Mouse (Mus musculus) kidney, postnatal 0 days (tissue): ENCODE results near the gene Gm20518. TPM values are rescaled to one million over a fixed set of nuclear protein-coding genes. Genes with fewer than 3 reads are reported as not detected.

Experiments used
- ATAC-seq: fragments of 200-750 bp; cut with Nextera tagmentation; replicated peaks from 2 replicates; pipeline ENCODE4 v1.8.0; 2017; ENCODE audit warnings: low read depth, moderate number of reproducible peaks, moderate TSS enrichment, moderate library complexity; ENCODE audit not compliant: low FRiP score
- DNase-seq: peaks from one replicate; pipeline ENCODE4 v3.0.0-alpha.2; 2016; ENCODE audit warnings: low spot score
- H3K27ac ChIP-seq: fragments of 300-500 bp; sonication (generic); 2 replicates; pipeline ENCODE4 v1.5.1; 2014; ENCODE audit warnings: mild to moderate bottlenecking
- H3K27me3 ChIP-seq: fragments of 300-500 bp; sonication (generic); 2 replicates; pipeline ENCODE4 v1.6.1; 2014; ENCODE audit warnings: low read length, mixed read lengths; ENCODE audit not compliant: insufficient read depth
- H3K36me3 ChIP-seq: fragments of 300-500 bp; sonication (generic); 2 replicates; pipeline ENCODE4 v1.6.1; 2014; ENCODE audit warnings: low read length, mixed read lengths; ENCODE audit not compliant: insufficient read depth
- H3K4me1 ChIP-seq: fragments of 300-500 bp; sonication (generic); replicated peaks from 2 replicates; pipeline ENCODE4 v1.6.1; 2014; ENCODE audit warnings: antibody characterized with exemption, low read length, mixed read lengths; ENCODE audit not compliant: insufficient read depth
- H3K4me2 ChIP-seq: fragments of 300-500 bp; sonication (generic); 2 replicates; pipeline ENCODE4 v1.6.1; 2014; ENCODE audit warnings: mild to moderate bottlenecking, low read length, moderate library complexity, mixed read lengths
- H3K4me3 ChIP-seq: fragments of 300-500 bp; sonication (generic); replicated peaks from 2 replicates; pipeline ENCODE4 v1.5.1; 2014; ENCODE audit warnings: low read depth, low read length
- H3K9ac ChIP-seq: fragments of 300-500 bp; sonication (generic); 2 replicates; pipeline ENCODE4 v1.6.1; 2014; ENCODE audit warnings: low read depth, low read length
- H3K9me3 ChIP-seq: fragments of 300-500 bp; sonication (generic); replicated peaks from 2 replicates; pipeline ENCODE4 v1.6.1; 2016; ENCODE audit warnings: low read length, inconsistent platforms, mixed read lengths
- CTCF ChIP-seq: IDR thresholded peaks from 2 replicates; pipeline ENCODE4 v1.5.1; 2016; ENCODE audit warnings: antibody characterized with exemption, low read depth, mild to moderate bottlenecking, moderate library complexity
- WGBS: fragments of 180-500 bp; shearing (Covaris S2); extraction: QIAGEN DNeasy Blood & Tissue Kit; methylation state at CpG from one replicate; pipeline ENCODE4 v1.1.7; 2014; 5-methylcytosine and 5-hydroxymethylcytosine counted together
- polyA plus RNA-seq: library from polyadenylated mRNA; unstranded; fragments of >200 nt; fragmentation: Nextera tagmentation; extraction: Ambion mirVana; gene quantifications from 2 replicates; pipeline ENCODE4 v1.2.1, GENCODE M21; 2015

The Gm20518 gene
- polyA plus RNA-seq, 1 experiment from 2014 or later: 3.4 TPM

DNA sequence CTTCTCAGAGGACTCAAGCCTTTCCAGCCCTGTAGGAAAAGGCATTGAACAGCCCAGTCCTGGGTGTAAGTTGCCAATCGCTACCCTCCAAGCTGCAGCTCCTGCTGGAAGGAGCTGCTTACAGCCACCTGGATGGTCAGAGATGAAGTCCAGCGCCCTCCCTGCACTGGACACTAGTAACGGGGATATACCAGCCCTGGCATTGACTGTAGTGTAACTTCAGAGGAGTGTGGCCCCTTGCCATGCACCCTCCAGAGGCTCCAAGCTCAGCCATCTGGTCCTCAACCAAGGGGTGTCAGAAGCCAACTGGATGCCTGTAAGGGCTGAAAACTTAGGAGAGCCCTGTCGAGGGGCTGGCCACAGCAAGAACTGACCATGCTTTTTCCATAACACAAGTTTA is 51.5 kb downstream of the Gm20518 start:
- no peak for DNase-seq
- H3K4me2 ChIP-seq: no peak overlapping the region
- ATAC-seq: no peak
- no peaks in the 10 kb centered on the region for H3K9me3 ChIP-seq
- H3K36me3 ChIP-seq: peaks cover 41% of the 10 kb centered on the region
- H3K4me3 ChIP-seq: no peak overlapping the region
- H3K9ac ChIP-seq: no peak overlapping the region
- H3K27ac ChIP-seq: no peak overlapping the region
- 76% methylated on average over 4 of the region's 4 CpGs for WGBS
- H3K27me3 ChIP-seq: peaks cover 7% of the 10 kb centered on the region; the same call in 1 of the 2 replicates
- H3K4me1 ChIP-seq: no peaks in the 10 kb centered on the region
- no peak for TF ChIP-seq CTCF

DNA sequence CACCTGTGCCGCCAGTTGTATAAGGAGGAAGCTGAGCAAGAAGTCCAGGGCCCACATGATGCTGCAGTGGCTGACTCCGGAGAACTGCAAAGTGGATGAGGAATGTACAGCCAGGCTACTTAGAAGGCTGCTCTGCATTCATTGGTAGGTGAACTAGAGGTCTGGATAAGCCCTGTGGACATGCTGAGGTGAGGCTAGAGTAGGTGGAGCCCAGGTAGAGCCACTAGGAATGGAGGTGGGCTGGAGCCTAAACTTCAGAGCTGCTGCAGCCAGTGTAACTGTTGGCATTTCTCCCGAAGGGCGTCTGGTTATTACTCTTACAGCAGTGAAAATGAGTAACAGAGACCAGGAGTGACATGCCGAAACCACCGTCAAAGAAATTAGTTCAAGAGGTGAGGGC is 53.4 kb downstream of the Gm20518 start, which contains the start of gene Car15:
TSS of gene Car15 (minus strand) at position 314 of the 400 bp plus-strand sequence.
- Histone ChIP-seq H3K9ac (no peak within 1 kb of the TSS), H3K27me3 (peaks cover 25% of the 10 kb centered on the region), H3K4me2 (no peak within 1 kb of the TSS), H3K27ac (no peak within 1 kb of the TSS), H3K4me1 (no peaks in the 10 kb centered on the region; the same call in 1 of the 2 replicates), H3K9me3 (no peaks in the 10 kb centered on the region), H3K36me3 (peaks cover 23% of the 10 kb centered on the region), H3K4me3 (no peak within 1 kb of the TSS)
- no peak for DNase-seq
- ATAC-seq: no peak
- WGBS: 78% methylated on average over 6 of the region's 6 CpGs
- TF ChIP-seq CTCF: no peak

DNA sequence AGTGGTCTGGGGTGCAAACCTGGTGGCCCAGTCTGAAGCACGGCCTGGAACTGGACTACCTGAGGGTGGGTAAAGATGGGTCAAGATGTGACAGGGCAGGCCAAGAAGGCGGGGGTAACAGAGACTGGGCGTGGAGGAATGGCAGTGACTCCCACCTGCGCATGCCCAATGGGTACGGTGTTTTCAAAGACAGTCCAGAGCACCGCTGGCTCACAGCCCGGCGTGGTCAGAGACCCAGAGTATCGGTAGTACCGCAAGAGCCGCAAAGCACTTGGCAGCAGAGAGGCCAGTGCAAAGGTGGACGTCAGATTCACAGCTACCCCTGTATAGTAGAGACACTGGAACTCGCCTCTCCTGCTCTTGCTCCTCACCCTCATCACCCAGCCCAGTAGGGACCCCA is 56.0 kb downstream of the Gm20518 start:
- Histone ChIP-seq H3K27ac (no peak overlapping the region), H3K9me3 (no peaks in the 10 kb centered on the region), H3K4me2 (no peak overlapping the region), H3K4me3 (no peak overlapping the region), H3K9ac (no peak overlapping the region), H3K27me3 (peaks cover 45% of the 10 kb centered on the region), H3K4me1 (peaks cover 3% of the 10 kb centered on the region; the same call in 1 of the 2 replicates), H3K36me3 (0 out of 2 replicates have a peak, but pooled peaks cover under 1% of the 10 kb centered on the region)
- no peak for TF ChIP-seq CTCF
- 51% methylated on average over 13 of the region's 13 CpGs for WGBS
- ATAC-seq (no peak), DNase-seq (no peak)

DNA sequence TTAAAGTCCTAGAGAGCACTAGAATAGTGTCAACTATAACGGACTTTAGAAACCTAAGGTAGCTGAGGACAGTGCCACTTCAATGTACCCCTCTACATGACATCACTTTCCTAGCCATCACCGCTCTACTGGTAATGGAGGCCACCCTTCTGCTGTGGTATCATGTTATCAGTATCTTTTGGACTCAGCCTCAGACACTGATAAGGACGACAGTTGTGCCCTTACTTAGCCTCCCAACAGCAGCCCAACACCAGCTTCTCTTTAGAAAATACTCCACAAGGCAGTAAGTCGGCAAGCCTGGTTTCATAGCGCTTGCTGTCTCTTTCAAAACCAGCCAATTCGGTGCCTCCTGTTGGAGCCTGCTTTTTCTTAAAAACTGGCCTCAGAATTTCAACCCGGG is 56.9 kb downstream of the Gm20518 start:
- Histone ChIP-seq H3K9ac (no peak overlapping the region), H3K27ac (no peak overlapping the region), H3K4me2 (peak overlapping the region; percentile 99), H3K36me3 (no peaks in the 10 kb centered on the region), H3K9me3 (no peaks in the 10 kb centered on the region), H3K4me1 (peaks cover 3% of the 10 kb centered on the region; the same call in 1 of the 2 replicates), H3K4me3 (no peak overlapping the region), H3K27me3 (peaks cover 45% of the 10 kb centered on the region)
- ATAC-seq (no peak), DNase-seq (no peak)
- WGBS: 52% methylated on average over 7 of the region's 7 CpGs
- TF ChIP-seq CTCF: no peak

DNA sequence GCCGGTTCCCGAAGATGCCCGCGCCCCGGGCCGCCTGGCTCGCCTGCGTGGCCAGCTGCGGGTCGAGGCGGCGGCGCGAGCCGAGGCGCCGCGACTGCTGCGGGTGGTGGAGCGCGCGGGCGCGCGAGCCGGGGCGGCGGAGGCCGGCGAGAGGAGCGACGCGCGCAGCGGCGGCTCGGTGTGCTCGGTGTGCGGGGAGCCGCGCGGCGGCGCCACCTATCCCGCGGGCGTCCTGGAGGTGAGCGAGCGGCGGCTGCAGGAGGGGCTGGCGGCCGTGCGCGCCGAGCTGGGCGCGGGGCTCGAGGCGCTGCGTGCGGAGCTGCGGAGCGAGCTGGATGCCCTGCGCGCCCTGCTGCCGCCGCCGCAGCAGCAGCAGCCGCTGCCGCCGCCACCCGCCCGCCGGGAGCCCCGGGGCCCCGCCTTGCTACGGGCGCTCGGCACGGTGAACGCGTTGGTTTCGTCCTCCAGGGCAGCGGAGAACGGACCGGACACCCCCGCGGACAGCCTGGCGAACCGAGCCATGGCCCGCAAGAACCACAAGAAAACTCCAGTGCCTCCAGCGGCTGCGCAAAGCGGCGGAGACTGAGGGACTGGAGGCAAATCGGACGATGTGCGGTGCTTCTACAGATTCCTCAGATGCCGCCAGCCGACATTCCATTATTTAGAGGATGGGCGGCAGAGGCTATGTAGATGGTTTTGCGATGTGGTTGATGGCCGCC is 57.6 kb downstream of the Gm20518 start:
- Histone ChIP-seq H3K9me3 (no peaks in the 10 kb centered on the region), H3K27ac (no peak overlapping the region), H3K4me1 (peaks cover 3% of the 10 kb centered on the region; the same call in 1 of the 2 replicates), H3K27me3 (peaks cover 45% of the 10 kb centered on the region), H3K4me3 (peak overlapping the region; percentile 55), H3K36me3 (no peaks in the 10 kb centered on the region), H3K4me2 (peak overlapping the region; percentile 99), H3K9ac (peak overlapping the region; percentile 55)
- DNase-seq (peak; percentile 49), ATAC-seq (no peak)
- TF ChIP-seq CTCF: no peak
- under 1% methylated on average over 74 of the region's 103 CpGs for WGBS

DNA sequence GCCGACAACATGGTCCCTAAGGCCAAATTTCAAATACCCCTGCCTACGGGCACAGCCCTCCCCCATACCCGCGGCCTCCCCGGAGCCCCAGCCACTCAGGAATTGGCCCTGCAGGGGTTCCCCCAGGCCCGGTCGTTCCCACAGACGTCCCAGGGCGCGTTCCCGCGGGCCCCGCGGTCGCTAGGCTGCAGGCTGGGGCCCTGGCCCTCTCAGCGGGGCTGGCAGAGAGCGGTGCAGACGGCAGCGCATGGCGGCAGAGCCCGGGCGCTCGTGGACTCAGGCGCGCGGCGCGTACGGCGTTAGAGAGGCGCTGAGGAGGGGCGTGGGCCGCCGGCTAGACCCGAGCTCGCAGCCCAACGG is 58.2 kb downstream of the Gm20518 start:
- H3K36me3 ChIP-seq: no peaks in the 10 kb centered on the region
- peak overlapping the region; percentile 99 for H3K4me2 ChIP-seq
- DNase-seq: no peak
- no peak for TF ChIP-seq CTCF
- H3K27ac ChIP-seq: no peak overlapping the region
- peaks cover 45% of the 10 kb centered on the region for H3K27me3 ChIP-seq
- peak overlapping the region; percentile 55 for H3K4me3 ChIP-seq
- H3K4me1 ChIP-seq: peaks cover 3% of the 10 kb centered on the region; the same call in 1 of the 2 replicates
- no peaks in the 10 kb centered on the region for H3K9me3 ChIP-seq
- peak overlapping the region; percentile 55; the same call in 1 of the 2 replicates for H3K9ac ChIP-seq
- no peak for ATAC-seq
- WGBS: under 1% methylated on average over 30 of the region's 37 CpGs
